Mouse (Mus musculus) heart, postnatal 25 days (tissue): ENCODE results near the gene Mrpl52. TPM values are rescaled to one million over a fixed set of nuclear protein-coding genes. Genes with fewer than 3 reads are reported as not detected.

Experiments used
- DNase-seq: peaks from one replicate; pipeline ENCODE4 v3.0.0; 2022; ENCODE audit warnings: low spot score
- intact Hi-C: fragments of 180-260 bp; cut with DNase I; formaldehyde crosslinking; loops from one replicate; pipeline ENCODE4 v1.15.1; 2025
- total RNA-seq, 2 experiments: library from RNA; stranded (reverse); gene quantifications; 2 replicates each; pipeline ENCODE4 v1.2.3; 2021

The Mrpl52 gene
- total RNA-seq, 2 experiments from 2014 or later = 114 to 121 TPM

GRCm38 (mm10) chr14:54462146-54462545 is 35.4 kb downstream of the Mrpl52 start:
- no peak for DNase-seq
- intact Hi-C loops = no loop called here

- intact Hi-C loops = no loop called here
- DNase-seq = no peak
Observed at GRCm38 (mm10) chr14:54463108-54463958, 36.6 kb downstream of the Mrpl52 start.

- intact Hi-C loops = no loop called here
- DNase-seq = peak; percentile 77
Observed at GRCm38 (mm10) chr14:54463959-54464292, 37.2 kb downstream of the Mrpl52 start, which contains the start of gene Lrp10. Gene Lrp10, plus strand, starts transcription at chr14:54464137.

- intact Hi-C loops = loop anchor here (5.0 kb wide), 1 partner anchor 53 kb away; the partner anchor contains the start of gene Prmt5
- DNase-seq = peak; percentile 60
Observed at GRCm38 (mm10) chr14:54464293-54465005, 37.7 kb downstream of the Mrpl52 start.

GRCm38 (mm10) chr14:54471467-54471866 is 44.8 kb downstream of the Mrpl52 start:
- intact Hi-C loops = no loop called here
- no peak for DNase-seq

- no peak for DNase-seq
- intact Hi-C loops = no loop called here
Observed at GRCm38 (mm10) chr14:54472671-54473070, 46.0 kb downstream of the Mrpl52 start.

- no peak for DNase-seq
Observed at GRCm38 (mm10) chr14:54474744-54475143, 48.0 kb downstream of the Mrpl52 start.

GRCm38 (mm10) chr14:54475941-54476844 is 49.5 kb downstream of the Mrpl52 start, which contains the start of gene Rem2:
Gene Rem2, plus strand, starts transcription at chr14:54476100.
- intact Hi-C loops = no loop called here
- no peak for DNase-seq

More at GRCm38 (mm10) chr14:54474744-54475143, 48.0 kb downstream of the Mrpl52 start:
- intact Hi-C loops = no loop called here

- no peak for DNase-seq
- intact Hi-C loops = no loop called here
Observed at GRCm38 (mm10) chr14:54477172-54477909, 50.6 kb downstream of the Mrpl52 start.

Other genes with a start within 250 kb of the Mrpl52 start
- 100 to 1,000 TPM; 103 to 112 TPM for gene Dad1, start 172.8 kb upstream of the Mrpl52 start, total RNA-seq
- 10 to 100 TPM; 44.6 to 44.8 TPM for gene Abhd4, start 172.7 kb upstream of the Mrpl52 start, total RNA-seq
- not detected for gene Olfr49, start 142.0 kb upstream of the Mrpl52 start, total RNA-seq
- 100 to 1,000 TPM; 103 to 111 TPM for gene Oxa1l, start 66.1 kb upstream of the Mrpl52 start, total RNA-seq
- gene Slc7a7, start 9.1 kb upstream of the Mrpl52 start, total RNA-seq = 1 to 10 TPM; 7.7 to 7.9 TPM
- 10 to 100 TPM; 16.5 to 23.6 TPM for gene Mmp14, start 4.7 kb downstream of the Mrpl52 start, total RNA-seq
- 10 to 100 TPM; 53.9 to 59.8 TPM for gene Lrp10, start 37.2 kb downstream of the Mrpl52 start, total RNA-seq
- gene Rem2, start 49.2 kb downstream of the Mrpl52 start, total RNA-seq = not detected
- 10 to 100 TPM; 30.3 to 31.7 TPM for gene Prmt5, start 90.6 kb downstream of the Mrpl52 start, total RNA-seq
- gene Haus4, start 127.7 kb downstream of the Mrpl52 start, total RNA-seq = 1 to 10 TPM; 3.2 to 3.6 TPM
- 1 to 10 TPM; 6.0 to 6.5 TPM for gene Ajuba, start 150.6 kb downstream of the Mrpl52 start, total RNA-seq
- 1 to 10 TPM; 3.7 to 4.0 TPM for gene 4931414P19Rik, start 179.1 kb downstream of the Mrpl52 start, total RNA-seq
- 100 to 1,000 TPM; 195 to 201 TPM for gene Psmb5, start 191.1 kb downstream of the Mrpl52 start, total RNA-seq
- gene Psmb11, start 194.5 kb downstream of the Mrpl52 start, total RNA-seq = not detected
- not detected for gene Gm17606, start 214.0 kb downstream of the Mrpl52 start, total RNA-seq
- gene Cdh24, start 214.5 kb downstream of the Mrpl52 start, total RNA-seq = under 1 TPM; 0.31 to 0.39 TPM